Mouse (Mus musculus): ENCODE results near the gene Gtf2e1. TPM values are rescaled to one million over a fixed set of nuclear protein-coding genes. Genes with fewer than 3 reads are reported as not detected.

Gene Gtf2e1
- total RNA-seq (2023): 1 to 10 TPM; 7.5 to 8.3 TPM

GRCm38 (mm10) chr16:37539611-37540580 is at the start of gene Gtf2e1, which contains the start of gene Rabl3:
Gene Gtf2e1, minus strand, starts transcription at chr16:37539789.
Gene Rabl3, plus strand, starts transcription at chr16:37539885.

GRCm38 (mm10) chr16:37579994-37580393 is 40.4 kb upstream of the Gtf2e1 start, which contains the start of gene Hgd:
Gene Hgd, plus strand, starts transcription at chr16:37580153.

Other genes with a start within 250 kb of the Gtf2e1 start
- not detected for gene Stxbp5l, start 154.8 kb downstream of the Gtf2e1 start, total RNA-seq (2023)
- 1 to 10 TPM; 3.9 to 5.7 TPM for gene Rabl3, start 96 bp upstream of the Gtf2e1 start, total RNA-seq (2023)
- gene Hgd, start 40.4 kb upstream of the Gtf2e1 start, total RNA-seq (2023): not detected
- 10 to 100 TPM; 17.3 to 22.9 TPM for gene Ndufb4, start 114.7 kb upstream of the Gtf2e1 start, total RNA-seq (2023)
- gene Fstl1, start 237.1 kb upstream of the Gtf2e1 start, total RNA-seq (2023): 1 to 10 TPM; 1.0 to 1.1 TPM